Mouse (Mus musculus) kidney, adult 8-10 months (tissue): Measurements from ENCODE around the gene Filip1l.

Experiments
- DNase-seq, 2 experiments: peaks; one replicate each; pipeline ENCODE4 v3.0.0; 2022

Gene Filip1l

GRCm38 (mm10) chr16:57352751-57353150 lies at the start of gene Filip1l:
Filip1l (plus strand) TSS chr16:57353093.
- DNase-seq = no peak

DNA sequence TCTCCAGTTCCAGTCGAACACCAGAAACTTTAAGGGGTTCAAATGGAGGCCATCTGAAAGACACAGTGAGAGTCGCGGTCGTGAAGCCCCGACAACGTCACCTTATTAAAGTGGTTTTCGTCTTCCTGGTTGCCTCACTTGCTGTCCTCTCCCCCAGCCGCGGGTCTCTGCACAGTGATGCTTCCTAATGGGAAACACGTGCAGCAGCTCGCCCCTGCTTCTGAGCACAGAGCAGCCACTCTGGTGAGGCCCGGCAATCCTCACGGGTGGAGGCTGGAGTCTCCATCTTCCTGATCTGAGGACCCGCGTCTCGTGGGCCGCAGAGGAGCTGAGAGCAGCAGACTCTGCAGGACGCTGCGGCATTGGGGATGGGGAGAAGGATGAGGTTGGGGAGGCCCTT lies 49.2 kb upstream of the Filip1l start:
- no peak for DNase-seq

DNA sequence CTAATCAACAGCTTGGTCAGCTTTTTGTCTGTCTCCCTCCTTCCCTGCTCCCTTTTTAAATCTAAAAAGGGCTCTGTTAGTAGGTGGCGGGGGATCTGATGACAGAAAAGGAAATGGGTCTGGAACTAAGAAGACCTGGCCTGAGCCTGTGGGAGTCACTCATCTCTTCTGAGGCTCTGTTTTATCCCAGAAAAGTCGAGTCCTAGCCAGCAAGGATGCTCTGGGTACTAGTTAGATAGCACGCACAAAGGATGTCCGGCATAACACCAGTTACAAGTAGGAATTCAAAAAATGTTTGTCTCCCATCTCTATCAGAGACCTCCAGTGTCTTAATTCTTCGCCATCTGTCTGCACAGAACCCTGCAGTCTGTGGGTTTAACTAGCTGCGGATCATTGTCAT lies 47.4 kb upstream of the Filip1l start:
- DNase-seq = no peak

GRCm38 (mm10) chr16:57312130-57312529 lies 40.8 kb upstream of the Filip1l start:
- DNase-seq = no peak

- DNase-seq = no peak
Measured at GRCm38 (mm10) chr16:57313487-57313886, 39.4 kb upstream of the Filip1l start.

- no peak for DNase-seq
Measured at GRCm38 (mm10) chr16:57314236-57314635, 38.7 kb upstream of the Filip1l start.

DNA sequence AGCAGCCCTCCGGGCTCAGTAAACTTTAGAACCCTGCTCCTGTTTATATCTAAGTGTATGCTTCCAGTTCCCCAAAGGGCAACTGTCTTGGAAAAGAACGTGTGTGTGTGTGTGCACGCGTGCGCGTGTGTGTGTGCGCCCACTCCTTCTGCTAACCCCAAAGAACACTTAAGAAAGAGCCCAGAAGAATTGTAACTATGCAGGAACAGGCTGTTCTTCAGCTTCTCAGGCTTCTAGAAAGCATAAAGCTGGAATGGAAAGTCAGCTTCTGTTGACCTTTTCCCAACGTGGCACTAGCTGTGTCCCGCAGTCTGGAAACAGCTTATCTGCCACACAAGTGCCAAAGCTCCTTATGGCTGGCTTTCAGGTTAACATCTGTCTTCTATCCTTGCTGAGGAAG lies 37.9 kb upstream of the Filip1l start:
- DNase-seq = no peak

DNA sequence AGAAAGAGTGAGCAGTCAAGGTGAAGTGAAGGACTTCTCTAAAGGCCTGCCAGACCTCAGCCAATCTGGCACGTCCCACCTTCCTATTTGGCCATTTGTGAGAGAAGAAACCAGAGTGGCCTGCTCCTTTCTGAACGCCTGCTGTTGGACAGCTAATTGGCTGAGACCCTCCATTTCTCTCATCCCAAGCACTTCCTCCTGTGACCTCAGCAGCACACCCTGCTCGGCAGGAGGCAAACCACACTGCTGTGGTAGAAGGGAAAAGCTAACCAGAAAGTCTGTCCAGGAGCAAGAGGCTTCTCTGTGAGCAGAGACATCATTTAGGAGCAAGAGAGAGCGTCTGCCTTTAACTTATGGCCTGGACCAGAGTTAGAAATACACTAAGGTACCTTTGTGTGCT lies 35.8 kb upstream of the Filip1l start:
- DNase-seq = no peak

GRCm38 (mm10) chr16:57317882-57318636 lies 34.8 kb upstream of the Filip1l start:
- no peak for DNase-seq

- DNase-seq = peak in 1 of 2 experiments; percentile 46
Measured at GRCm38 (mm10) chr16:57318637-57319125, 34.2 kb upstream of the Filip1l start.

DNA sequence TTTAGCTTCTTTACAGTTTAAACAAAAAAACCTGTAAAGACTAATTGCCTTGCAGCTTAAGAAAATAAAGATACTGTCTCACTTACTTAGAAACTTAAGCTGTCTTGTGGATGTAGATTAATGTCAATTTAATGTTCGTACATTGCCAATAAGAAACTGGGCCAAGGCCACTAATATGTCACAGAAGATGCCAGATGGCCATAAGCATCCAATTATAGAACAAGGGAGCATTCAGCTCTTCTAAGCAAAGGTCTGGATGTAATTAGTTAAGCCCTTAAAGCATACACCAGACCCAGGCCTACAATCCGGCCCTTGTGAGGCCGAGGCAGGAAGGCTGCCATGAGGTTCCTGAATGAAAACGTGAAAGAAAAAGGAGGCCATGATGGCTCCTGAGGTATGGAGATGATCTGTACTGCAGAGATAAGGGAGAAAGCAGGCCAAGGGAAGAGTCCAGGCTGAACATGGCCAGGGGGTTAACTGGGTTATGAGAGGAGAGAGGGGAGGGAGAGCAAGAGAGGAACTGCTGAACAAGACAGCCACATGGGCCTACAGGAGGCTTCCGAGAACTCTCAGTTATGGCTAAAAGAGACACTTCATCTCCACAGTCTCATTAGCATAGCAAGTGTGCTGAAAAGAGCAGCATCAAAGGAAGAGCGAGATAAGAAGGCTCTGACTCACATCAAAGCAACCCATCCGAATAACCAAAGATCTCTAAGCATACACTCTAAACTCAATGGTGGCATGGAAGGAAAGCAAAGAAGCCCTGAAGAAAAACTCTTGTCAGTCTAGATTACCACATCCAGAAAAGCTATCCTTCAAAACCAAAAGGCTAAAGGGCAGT lies 33.4 kb upstream of the Filip1l start:
- DNase-seq = no peak

DNA sequence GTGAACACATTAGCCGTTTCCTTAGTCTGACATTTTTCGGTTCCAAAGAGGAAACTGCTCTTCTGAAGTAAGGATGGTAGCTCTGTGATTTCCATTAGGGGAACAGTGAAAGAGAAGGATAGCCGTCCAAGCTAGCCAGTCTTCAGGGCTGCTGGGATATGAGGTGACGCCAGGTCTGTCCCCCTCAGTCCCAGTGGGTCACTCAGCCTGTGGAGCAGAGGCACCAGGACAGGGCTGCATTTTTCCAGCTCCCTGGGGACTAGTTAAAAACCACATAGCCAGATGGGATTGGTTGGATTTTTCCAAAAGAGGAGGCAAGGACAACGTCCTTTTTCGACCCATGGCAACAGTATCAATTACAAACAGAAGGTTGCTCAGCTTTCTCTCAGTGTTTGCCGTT lies 25.9 kb upstream of the Filip1l start:
- peak; percentile 30 to 43 for DNase-seq

- no peak for DNase-seq
Measured at GRCm38 (mm10) chr16:57329028-57329427, 23.9 kb upstream of the Filip1l start.

GRCm38 (mm10) chr16:57330111-57330510 lies 22.8 kb upstream of the Filip1l start:
- DNase-seq = no peak

DNA sequence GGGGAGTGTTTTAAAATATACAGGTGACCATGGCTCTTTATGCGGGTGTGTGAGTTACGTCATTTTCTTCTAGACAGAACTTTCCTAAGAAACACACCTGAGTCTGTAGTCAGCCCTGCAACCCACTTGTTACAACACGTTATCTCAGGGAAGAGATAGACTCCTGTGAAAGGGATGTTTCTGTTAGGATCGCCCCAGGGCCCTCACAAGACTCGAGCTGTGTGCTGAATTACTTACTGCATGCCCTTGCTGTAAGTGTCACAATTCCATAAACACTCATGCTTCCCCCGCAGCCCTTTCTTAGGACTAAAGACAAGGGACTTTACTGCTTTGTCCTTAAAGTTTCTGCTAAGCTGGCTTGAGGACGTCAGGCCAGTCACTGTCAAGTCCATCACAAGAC lies 20.6 kb upstream of the Filip1l start:
- DNase-seq = no peak

GRCm38 (mm10) chr16:57336770-57337423 lies 16.0 kb upstream of the Filip1l start:
- no peak for DNase-seq

DNA sequence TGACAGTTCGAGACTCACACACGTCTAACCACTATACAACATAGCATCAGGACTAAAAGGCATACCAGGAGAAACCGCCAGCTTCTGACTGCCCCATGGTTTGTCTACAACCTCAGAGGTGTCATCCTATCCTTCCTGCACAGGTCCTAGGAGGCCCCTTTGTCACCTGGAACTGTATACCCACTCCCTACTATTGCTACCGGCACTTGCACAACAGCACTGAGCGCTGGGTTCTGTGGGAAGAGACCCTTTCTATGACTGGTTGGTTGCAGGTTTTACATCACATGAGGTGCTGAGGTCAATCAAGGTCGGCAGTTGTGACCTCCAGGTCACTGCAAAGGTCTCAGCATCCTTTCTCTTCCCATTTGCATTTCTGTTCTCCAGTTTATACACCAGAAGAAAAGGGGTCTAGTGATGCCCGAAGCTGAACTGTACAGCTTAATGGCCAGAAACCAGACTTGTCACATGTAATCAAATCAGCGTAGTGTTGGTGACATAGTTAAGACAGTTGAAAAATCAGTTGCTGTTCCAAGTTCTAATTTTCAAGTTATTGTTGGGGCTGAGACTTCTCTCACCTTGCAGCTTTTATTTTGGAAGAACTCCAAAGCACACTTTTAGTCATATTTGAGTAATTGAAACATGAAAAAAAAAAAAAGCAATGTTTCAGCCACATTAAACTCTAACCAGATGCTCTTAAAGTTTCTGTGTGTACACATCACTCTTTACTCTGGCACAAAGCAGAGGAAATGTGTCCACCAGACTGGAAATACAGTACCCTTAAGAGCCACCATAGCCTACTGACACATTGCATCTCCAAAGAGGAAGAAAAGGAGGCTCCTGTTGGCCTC lies 12.9 kb upstream of the Filip1l start:
- no peak for DNase-seq

DNA sequence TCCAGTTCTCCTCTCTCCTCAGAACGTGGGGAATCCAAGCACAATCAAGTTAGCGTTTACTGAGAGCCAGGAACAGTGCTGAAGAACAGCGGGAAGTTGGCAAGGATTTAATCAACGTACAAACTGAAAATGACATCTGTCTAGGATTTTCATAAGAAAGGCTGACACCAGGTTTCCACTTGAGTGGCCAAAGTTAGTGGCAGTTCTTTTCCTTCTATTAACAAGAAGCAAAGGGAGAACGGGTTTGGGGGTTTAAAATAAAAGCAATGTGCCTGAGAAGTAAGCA lies 12.3 kb upstream of the Filip1l start:
- no peak for DNase-seq

DNA sequence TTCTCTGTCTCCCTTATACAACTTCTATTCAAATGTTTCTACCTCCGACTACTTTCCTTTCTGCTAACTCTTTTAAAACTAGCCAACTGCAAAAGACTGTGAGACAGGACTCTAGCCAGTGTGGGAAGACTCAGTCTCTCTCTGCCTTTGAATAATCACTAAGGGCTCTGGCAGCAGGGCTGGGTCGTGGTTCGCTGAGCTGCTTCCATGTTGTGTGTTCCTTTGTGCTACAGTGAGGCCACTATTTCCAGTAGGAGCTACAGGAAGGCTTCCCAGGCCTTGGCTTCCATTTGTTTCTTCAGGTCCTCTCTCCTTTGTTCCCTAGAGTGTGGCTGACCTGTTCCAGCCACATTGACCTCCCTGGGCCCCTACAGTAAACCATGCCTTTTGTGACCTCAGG lies 6.6 kb upstream of the Filip1l start:
- DNase-seq = no peak

- DNase-seq = no peak
Measured at GRCm38 (mm10) chr16:57349039-57349438, 3.9 kb upstream of the Filip1l start.

DNA sequence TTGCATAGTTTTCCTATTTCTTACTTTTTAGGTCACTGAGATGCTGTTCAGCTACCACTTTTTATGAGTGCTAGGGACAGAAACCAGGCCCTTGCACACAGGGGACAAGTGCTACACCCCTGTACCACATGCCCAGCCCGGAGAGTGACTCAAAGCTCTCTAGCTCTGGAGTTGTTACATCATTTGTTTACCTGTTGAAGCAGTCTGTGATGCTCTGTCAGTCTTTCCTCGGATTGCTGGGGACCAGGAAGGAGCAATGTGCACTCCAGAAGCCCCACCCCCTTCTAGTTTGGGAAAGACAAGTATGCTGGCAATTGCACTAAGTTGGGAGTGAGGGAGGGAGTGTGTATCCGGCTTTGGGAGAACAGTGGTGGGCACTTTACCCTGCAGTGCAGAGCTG lies 3.2 kb upstream of the Filip1l start:
- DNase-seq = no peak

DNA sequence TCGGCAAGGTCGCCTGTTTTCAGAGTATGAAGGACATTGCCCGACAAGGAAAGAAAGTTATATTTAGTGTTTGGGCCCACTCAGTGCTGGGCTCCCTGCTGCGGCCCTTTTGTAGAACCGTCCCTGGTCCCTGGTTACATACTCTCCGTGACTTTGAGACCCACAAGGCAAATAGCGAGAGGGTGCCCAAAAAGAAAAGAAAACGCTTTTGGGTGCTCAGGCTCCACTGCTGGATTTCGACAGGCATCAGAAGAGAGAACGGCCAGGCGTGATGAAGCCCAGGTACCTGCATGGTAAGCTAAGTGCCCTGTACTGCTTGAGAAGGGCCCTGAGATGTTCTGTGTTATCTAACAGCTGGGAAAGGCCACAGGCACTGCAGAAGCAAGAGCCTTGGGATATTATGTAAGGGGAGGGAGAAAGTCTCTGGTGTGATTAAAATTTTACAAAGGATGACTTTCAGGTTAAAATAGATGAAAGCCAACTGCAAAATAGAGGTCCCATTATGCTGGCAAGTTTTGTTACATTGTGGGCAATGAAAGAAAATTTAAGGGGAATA lies 351 bp downstream of the Filip1l start:
- no peak for DNase-seq

DNA sequence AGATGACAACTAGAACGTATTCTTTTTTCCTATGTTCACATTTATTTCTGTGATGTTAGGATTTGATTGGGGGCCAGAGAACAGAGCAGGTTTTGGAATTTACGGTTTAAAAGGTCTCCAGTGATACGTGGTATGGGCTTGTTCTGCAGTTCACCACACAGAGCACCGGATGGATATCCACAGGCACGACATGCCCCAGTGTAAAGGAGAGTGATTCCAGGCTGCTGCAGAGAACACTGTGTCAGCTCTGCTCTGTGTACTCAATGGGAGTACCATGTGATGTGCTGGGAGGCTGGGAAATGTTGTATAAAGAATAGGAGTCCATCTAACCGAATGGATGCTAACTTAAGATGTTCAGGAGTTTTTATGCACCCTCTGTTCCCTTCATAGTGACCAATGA lies 1.0 kb downstream of the Filip1l start:
- no peak for DNase-seq
